18 mouse cellular contexts compared by ENCODE assay signal in genomic region chr12:80199738-80200137, GRCm38 (mm10).
DNase-seq lines count a peak whose midpoint lies in the region; TF ChIP-seq lines count a peak whose summit lies in the region.
"Had no signal": no experiment of that assay in that cellular context is flagged by ENCODE, and none has a peak within 500 bp of the region (broad histone marks: within the 10 kb centered on the region; RNA-seq: fewer than 3 reads in every experiment).

No protein-coding gene starts in this region.

- no peaks in the 10 kb centered on the region; the same call in 1 of the 2 replicates for H3K4me1 ChIP-seq in heart, adult 2 months (ENCODE audit: control insufficient read depth, insufficient read depth, low read length)
- H3K4me1 ChIP-seq in thymus, adult 2 months (replicated peaks; ENCODE audit: control insufficient read depth, insufficient read depth, low read length), result peaks cover 3% of the 10 kb centered on the region; the same call in 1 of the 2 replicates

- no peaks in the 10 kb centered on the region for H3K27me3 ChIP-seq in heart, adult 2 months (ENCODE audit: control insufficient read depth, insufficient read depth, low read length)
- H3K27me3 ChIP-seq in thymus, adult 2 months (ENCODE audit: control insufficient read depth, insufficient read depth, low read length), result no peaks in the 10 kb centered on the region
- H3K27me3 ChIP-seq: embryonic facial prominence, embryonic 15.5 days; forebrain, embryonic 13.5 days; kidney, embryonic 15.5 days; neural tube, embryonic 13.5 days had no signal

- TF ChIP-seq EP300 in heart, adult 2 months (IDR thresholded peaks at IDR 0.05; ENCODE audit: insufficient read depth, low read depth, low read length), result no peak

- DNase-seq in heart, adult 2 months, result no peak
- no peak for DNase-seq in heart, postnatal 25 days (ENCODE audit: low spot score)
- DNase-seq in layer of hippocampus, adult 2 months (ENCODE audit: low spot score in 2 of 2), result no peak
- no peak for DNase-seq in layer of hippocampus, adult 9-11 months
- peak; percentile 14 for DNase-seq in thymus, postnatal 14 days
- DNase-seq in thymus, adult 2 months, result no peak
- no peak for DNase-seq in right cerebral cortex, postnatal 4 days
- DNase-seq in ovary, adult 18-20 months (ENCODE audit: low spot score), result no peak
- DNase-seq: adrenal gland, postnatal 10 days; gastrocnemius, postnatal 25 days; lung, postnatal 36 days; midbrain, embryonic 14.5 days; retina, postnatal 1 day; thymus, postnatal 25 days had no signal

- no peak overlapping the region for H3K27ac ChIP-seq in heart, adult 2 months
- H3K27ac ChIP-seq in layer of hippocampus, adult 2 months, result no peak overlapping the region
- H3K27ac ChIP-seq in thymus, adult 2 months (ENCODE audit: control insufficient read depth, insufficient read depth, low read length), result no peak overlapping the region
- H3K27ac ChIP-seq: forebrain, embryonic 13.5 days; kidney, embryonic 15.5 days; neural tube, embryonic 13.5 days had no signal

- TF ChIP-seq POLR2A in heart, adult 2 months (IDR thresholded peaks at IDR 0.05; ENCODE audit: insufficient read depth, low read depth, low read length), result no peak
- TF ChIP-seq POLR2A in thymus, adult 2 months (IDR thresholded peaks at IDR 0.05; ENCODE audit: control insufficient read depth, extremely low read depth, insufficient read depth, low read length, poor library complexity), result no peak

- no peaks in the 10 kb centered on the region for H3K36me3 ChIP-seq in heart, adult 2 months (ENCODE audit: control insufficient read depth, insufficient read depth, low read length)
- H3K36me3 ChIP-seq in thymus, adult 2 months (ENCODE audit: control insufficient read depth, insufficient read depth, low read length), result peaks cover 18% of the 10 kb centered on the region

- H3K79me2 ChIP-seq in heart, adult 2 months (replicated peaks; ENCODE audit: control insufficient read depth, insufficient read depth, low read length), result no peaks in the 10 kb centered on the region

- H3K4me3 ChIP-seq in heart, adult 2 months, result no peak overlapping the region
- H3K4me3 ChIP-seq in layer of hippocampus, adult 2 months, result no peak overlapping the region
- no peak overlapping the region for H3K4me3 ChIP-seq in thymus, adult 2 months (ENCODE audit: control insufficient read depth, insufficient read depth, low read length)
- H3K4me3 ChIP-seq: embryonic facial prominence, embryonic 15.5 days; forebrain, embryonic 13.5 days; kidney, embryonic 15.5 days; neural tube, embryonic 13.5 days had no signal

- 67% methylated on average over 2 of the region's 2 CpGs for WGBS in heart, adult 2 months
- 81% methylated on average over 2 of the region's 2 CpGs for WGBS in thymus, adult 2 months

- TF ChIP-seq CTCF in heart, adult 2 months (IDR thresholded peaks at IDR 0.05), result peak; percentile 49
- peak; percentile 58 for TF ChIP-seq CTCF in layer of hippocampus, adult 2 months (conservative IDR thresholded peaks at IDR 0.05)
- TF ChIP-seq CTCF in thymus, adult 2 months (IDR thresholded peaks at IDR 0.05; ENCODE audit: borderline replicate concordance, control insufficient read depth, extremely low read depth, insufficient read depth, low read length, poor library complexity), result no peak

- intact Hi-C loops in heart, adult 2 months (cut with DNase I), result loop anchor here (2.0 kb wide), 3 partner anchors 29 to 177 kb away; no protein-coding TSS in a partner anchor
- intact Hi-C loops in heart, postnatal 25 days (cut with DNase I), result loop anchor here (2.0 kb wide), 1 partner anchor 189 kb away; no protein-coding TSS in a partner anchor

- no peak overlapping the region for H3K9ac ChIP-seq in heart, adult 2 months (ENCODE audit: low read depth, low read length)
- H3K9ac ChIP-seq: embryonic facial prominence, embryonic 15.5 days; forebrain, embryonic 13.5 days; kidney, embryonic 15.5 days; neural tube, embryonic 13.5 days had no signal
